Mouse (Mus musculus): ENCODE results near the gene Il27ra. TPM values are rescaled to one million over a fixed set of nuclear protein-coding genes. Genes with fewer than 3 reads are reported as not detected.
A peak's percentile ranks its signal among the peaks of the same experiment; 100 is the strongest.

Gene Il27ra
- polyA plus RNA-seq, 1 experiment, result 0.33 TPM

GRCm38 (mm10) chr8:84053229-84053628 lies 10.8 kb upstream of the Il27ra start:
- Histone ChIP-seq H3K4me1 (ENCODE audit: control insufficient read depth, insufficient read depth, low read length) (no peaks in the 10 kb centered on the region), H3K27ac (ENCODE audit: insufficient read depth, low read length) (no peak overlapping the region), H3K4me3 (ENCODE audit: insufficient read depth, low read length) (no peak overlapping the region)
- TF ChIP-seq CTCF (IDR thresholded peaks at IDR 0.05; ENCODE audit: extremely low read depth, insufficient read depth, low read length) (no peak), POLR2A (IDR thresholded peaks at IDR 0.05; ENCODE audit: extremely low read depth, insufficient read depth, low read length) (no peak)

DNA sequence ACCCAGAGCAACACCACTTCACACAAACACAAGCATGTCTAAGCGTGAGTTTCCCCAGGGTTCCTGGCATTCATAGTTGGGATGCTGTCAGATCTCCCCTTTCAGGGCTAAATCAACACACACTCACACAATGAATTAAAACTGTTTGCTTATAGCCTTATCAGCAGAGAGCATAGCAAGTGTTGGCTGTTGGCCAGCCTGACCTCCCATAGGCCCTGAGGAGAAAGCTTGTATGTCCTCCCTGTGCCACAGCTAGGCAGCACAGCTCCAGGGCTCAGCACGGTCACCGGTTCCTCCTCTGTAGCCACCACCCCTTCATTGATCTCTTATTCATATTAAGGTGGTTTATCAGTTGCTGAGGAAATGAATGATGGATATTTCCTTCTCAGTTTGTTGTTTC lies 10.4 kb upstream of the Il27ra start:
- TF ChIP-seq POLR2A (IDR thresholded peaks at IDR 0.05; ENCODE audit: extremely low read depth, insufficient read depth, low read length) (no peak), CTCF (IDR thresholded peaks at IDR 0.05; ENCODE audit: extremely low read depth, insufficient read depth, low read length) (no peak)
- Histone ChIP-seq H3K4me3 (ENCODE audit: insufficient read depth, low read length) (no peak overlapping the region), H3K27ac (ENCODE audit: insufficient read depth, low read length) (no peak overlapping the region), H3K4me1 (ENCODE audit: control insufficient read depth, insufficient read depth, low read length) (no peaks in the 10 kb centered on the region)

- H3K4me1 ChIP-seq (ENCODE audit: control insufficient read depth, insufficient read depth, low read length), result no peaks in the 10 kb centered on the region
- no peak for TF ChIP-seq POLR2A (IDR thresholded peaks at IDR 0.05; ENCODE audit: extremely low read depth, insufficient read depth, low read length)
- no peak for TF ChIP-seq CTCF (IDR thresholded peaks at IDR 0.05; ENCODE audit: extremely low read depth, insufficient read depth, low read length)
- H3K4me3 ChIP-seq (ENCODE audit: insufficient read depth, low read length), result no peak overlapping the region
- no peak overlapping the region for H3K27ac ChIP-seq (ENCODE audit: insufficient read depth, low read length)
Measured at GRCm38 (mm10) chr8:84048171-84048570, 5.8 kb upstream of the Il27ra start.

DNA sequence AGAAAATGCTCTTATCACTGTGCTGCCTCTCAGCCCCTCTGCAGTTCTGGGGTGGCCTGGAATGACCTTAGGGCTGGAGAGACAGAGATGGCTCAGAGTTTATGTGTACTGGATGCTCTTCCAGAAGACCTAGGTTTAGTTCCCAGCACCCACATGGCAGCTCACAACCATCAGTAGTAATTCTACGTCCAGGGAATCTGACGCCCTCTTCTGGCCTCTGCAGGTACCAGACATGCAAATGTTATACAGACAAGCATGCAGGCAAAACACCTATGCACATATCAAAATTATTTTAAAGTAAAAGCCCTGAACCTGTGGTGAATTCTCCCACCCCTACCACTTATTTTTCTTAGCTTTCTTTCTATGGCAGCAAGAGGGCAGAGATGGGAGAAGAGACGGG lies 4.1 kb upstream of the Il27ra start:
- no peak overlapping the region for H3K27ac ChIP-seq (ENCODE audit: insufficient read depth, low read length)
- H3K4me3 ChIP-seq (ENCODE audit: insufficient read depth, low read length), result no peak overlapping the region
- no peak for TF ChIP-seq POLR2A (IDR thresholded peaks at IDR 0.05; ENCODE audit: extremely low read depth, insufficient read depth, low read length)
- no peak for TF ChIP-seq CTCF (IDR thresholded peaks at IDR 0.05; ENCODE audit: extremely low read depth, insufficient read depth, low read length)
- H3K4me1 ChIP-seq (ENCODE audit: control insufficient read depth, insufficient read depth, low read length), result no peaks in the 10 kb centered on the region

GRCm38 (mm10) chr8:84044900-84045299 lies 2.5 kb upstream of the Il27ra start, which contains the start of gene Rln3:
Gene Rln3, minus strand, starts transcription at chr8:84045000.
- Histone ChIP-seq H3K4me3 (ENCODE audit: insufficient read depth, low read length) (no peak within 1 kb of the TSS), H3K4me1 (ENCODE audit: control insufficient read depth, insufficient read depth, low read length) (no peaks in the 10 kb centered on the region), H3K27ac (ENCODE audit: insufficient read depth, low read length) (no peak within 1 kb of the TSS)
- no peak for TF ChIP-seq CTCF (IDR thresholded peaks at IDR 0.05; ENCODE audit: extremely low read depth, insufficient read depth, low read length)
- no peak for TF ChIP-seq POLR2A (IDR thresholded peaks at IDR 0.05; ENCODE audit: extremely low read depth, insufficient read depth, low read length)

GRCm38 (mm10) chr8:84044103-84044502 lies 1.7 kb upstream of the Il27ra start:
- TF ChIP-seq POLR2A (IDR thresholded peaks at IDR 0.05; ENCODE audit: extremely low read depth, insufficient read depth, low read length), result no peak
- TF ChIP-seq CTCF (IDR thresholded peaks at IDR 0.05; ENCODE audit: extremely low read depth, insufficient read depth, low read length), result no peak
- no peak overlapping the region for H3K4me3 ChIP-seq (ENCODE audit: insufficient read depth, low read length)
- H3K27ac ChIP-seq (ENCODE audit: insufficient read depth, low read length), result no peak overlapping the region
- no peaks in the 10 kb centered on the region for H3K4me1 ChIP-seq (ENCODE audit: control insufficient read depth, insufficient read depth, low read length)

- TF ChIP-seq CTCF (IDR thresholded peaks at IDR 0.05; ENCODE audit: extremely low read depth, insufficient read depth, low read length) (no peak), POLR2A (IDR thresholded peaks at IDR 0.05; ENCODE audit: extremely low read depth, insufficient read depth, low read length) (no peak)
- H3K4me1 ChIP-seq (ENCODE audit: control insufficient read depth, insufficient read depth, low read length), result no peaks in the 10 kb centered on the region
- no peak overlapping the region for H3K27ac ChIP-seq (ENCODE audit: insufficient read depth, low read length)
- H3K4me3 ChIP-seq (ENCODE audit: insufficient read depth, low read length), result no peak overlapping the region
Measured at GRCm38 (mm10) chr8:84042948-84043342, 556 bp upstream of the Il27ra start.

DNA sequence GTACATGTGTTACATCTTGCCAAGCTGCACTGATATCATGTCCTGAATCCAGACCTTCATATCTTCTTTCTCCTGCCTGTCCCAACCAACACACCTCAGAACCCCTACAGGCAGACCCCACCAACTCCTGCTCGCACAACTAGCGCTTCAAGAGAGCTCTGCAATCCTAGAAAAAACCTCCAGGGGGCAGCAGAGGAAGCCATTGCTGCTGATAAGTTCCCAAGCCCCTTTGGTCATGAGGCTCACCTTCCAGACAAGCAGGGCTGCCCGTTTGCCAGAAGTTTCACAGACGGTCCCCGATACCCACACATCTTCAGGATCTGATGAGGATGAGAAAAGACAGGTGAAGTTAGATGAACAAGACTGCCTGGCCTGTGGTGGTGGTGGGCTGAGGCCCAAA lies 3.3 kb downstream of the Il27ra start:
- H3K27ac ChIP-seq (ENCODE audit: insufficient read depth, low read length), result no peak overlapping the region
- TF ChIP-seq POLR2A (IDR thresholded peaks at IDR 0.05; ENCODE audit: extremely low read depth, insufficient read depth, low read length), result no peak
- TF ChIP-seq CTCF (IDR thresholded peaks at IDR 0.05; ENCODE audit: extremely low read depth, insufficient read depth, low read length), result peak; percentile 80
- H3K4me1 ChIP-seq (ENCODE audit: control insufficient read depth, insufficient read depth, low read length), result no peaks in the 10 kb centered on the region
- no peak overlapping the region for H3K4me3 ChIP-seq (ENCODE audit: insufficient read depth, low read length)

GRCm38 (mm10) chr8:84038015-84038414 lies 4.4 kb downstream of the Il27ra start:
- Histone ChIP-seq H3K4me3 (ENCODE audit: insufficient read depth, low read length) (no peak overlapping the region), H3K4me1 (ENCODE audit: control insufficient read depth, insufficient read depth, low read length) (no peaks in the 10 kb centered on the region), H3K27ac (ENCODE audit: insufficient read depth, low read length) (no peak overlapping the region)
- TF ChIP-seq POLR2A (IDR thresholded peaks at IDR 0.05; ENCODE audit: extremely low read depth, insufficient read depth, low read length), result no peak
- no peak for TF ChIP-seq CTCF (IDR thresholded peaks at IDR 0.05; ENCODE audit: extremely low read depth, insufficient read depth, low read length)

GRCm38 (mm10) chr8:84032777-84033176 lies 9.6 kb downstream of the Il27ra start:
- TF ChIP-seq POLR2A (IDR thresholded peaks at IDR 0.05; ENCODE audit: extremely low read depth, insufficient read depth, low read length) (no peak), CTCF (IDR thresholded peaks at IDR 0.05; ENCODE audit: extremely low read depth, insufficient read depth, low read length) (no peak)
- no peaks in the 10 kb centered on the region for H3K4me1 ChIP-seq (ENCODE audit: control insufficient read depth, insufficient read depth, low read length)
- H3K27ac ChIP-seq (ENCODE audit: insufficient read depth, low read length), result no peak overlapping the region
- H3K4me3 ChIP-seq (ENCODE audit: insufficient read depth, low read length), result no peak overlapping the region
